Mouse (Mus musculus) midbrain, embryonic 16.5 days (tissue): ENCODE measurements at regions not wholly inside any gene's neighbourhood (a gene's known extent, or its start where the extent isn't known, plus 50 kb on each side); places are given as distances from the start of the nearest gene placed in this dataset.

ENCODE experiments used
- ATAC-seq: fragments of 200-750 bp; cut with Nextera tagmentation; 2 replicates; pipeline ENCODE4 v1.8.0; 2017; ENCODE audit warnings: moderate TSS enrichment
- H3K27ac ChIP-seq: fragments of 300-500 bp; sonication (generic); 2 replicates; pipeline ENCODE4 v1.5.1; 2014; ENCODE audit warnings: mild to moderate bottlenecking, low read length, mixed read lengths
- H3K27me3 ChIP-seq: fragments of 300-500 bp; sonication (generic); 2 replicates; pipeline ENCODE4 v1.6.1; 2014; ENCODE audit warnings: low read depth, low read length, mixed read lengths; ENCODE audit not compliant: control insufficient read depth, insufficient read depth
- H3K36me3 ChIP-seq: fragments of 300-500 bp; sonication (generic); 2 replicates; pipeline ENCODE4 v1.6.1; 2014; ENCODE audit warnings: mild to moderate bottlenecking, low read length, moderate library complexity, mixed read lengths; ENCODE audit not compliant: control insufficient read depth, insufficient read depth
- H3K4me1 ChIP-seq: fragments of 300-500 bp; sonication (generic); 2 replicates; pipeline ENCODE4 v1.6.1; 2014; ENCODE audit warnings: mild to moderate bottlenecking, low read length, mixed read lengths; ENCODE audit not compliant: control insufficient read depth, insufficient read depth
- H3K4me2 ChIP-seq: fragments of 300-500 bp; sonication (generic); 2 replicates; pipeline ENCODE4 v1.6.1; 2014; ENCODE audit warnings: mild to moderate bottlenecking, low read length, mixed read lengths
- H3K4me3 ChIP-seq: fragments of 300-500 bp; sonication (generic); 2 replicates; pipeline ENCODE4 v1.5.1; 2014; ENCODE audit warnings: low read depth, mild to moderate bottlenecking, low read length, moderate library complexity, mixed read lengths
- H3K9ac ChIP-seq: fragments of 300-500 bp; sonication (generic); 2 replicates; pipeline ENCODE4 v1.6.1; 2014; ENCODE audit warnings: low read depth, low read length, mixed read lengths
- H3K9me3 ChIP-seq: fragments of 300-500 bp; sonication (generic); replicated peaks from 2 replicates; pipeline ENCODE4 v1.6.1; 2014; ENCODE audit warnings: mild to moderate bottlenecking, low read length, mixed read lengths; ENCODE audit not compliant: control insufficient read depth, poor library complexity, severe bottlenecking
- WGBS: fragments of 180-500 bp; shearing (Covaris S2); extraction: QIAGEN DNeasy Blood & Tissue Kit; methylation state at CpG from one replicate; pipeline ENCODE4 v1.1.7; 2014; 5-methylcytosine and 5-hydroxymethylcytosine counted together

DNA sequence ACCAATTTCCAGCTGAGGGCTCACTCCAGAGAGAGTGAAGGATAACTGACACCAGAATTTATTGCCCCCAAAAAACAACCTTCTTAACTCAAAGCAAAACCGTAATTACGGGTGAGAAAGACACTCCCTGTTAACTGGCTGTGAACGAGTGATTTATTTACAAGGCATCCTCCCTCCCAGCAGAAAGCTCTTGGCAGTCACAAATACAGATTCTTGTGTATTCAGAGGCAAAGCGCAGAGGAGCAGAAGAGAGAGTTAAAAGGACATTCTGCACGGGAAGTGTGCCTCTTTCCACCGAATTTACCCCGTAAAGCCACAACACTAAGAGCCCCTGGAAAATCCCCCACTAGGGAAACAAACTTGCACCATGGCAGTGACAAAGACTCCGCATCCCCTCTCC, 312.3 kb upstream of the Jarid2 start:
- H3K36me3 ChIP-seq, result no peaks in the 10 kb centered on the region
- no peaks in the 10 kb centered on the region for H3K27me3 ChIP-seq
- H3K27ac ChIP-seq, result no peak overlapping the region
- WGBS, result 5% methylated on average over 8 of the region's 8 CpGs
- H3K9ac ChIP-seq, result no peak overlapping the region
- no peaks in the 10 kb centered on the region for H3K9me3 ChIP-seq
- H3K4me2 ChIP-seq, result no peak overlapping the region; the same call in 1 of the 2 replicates
- H3K4me3 ChIP-seq, result no peak overlapping the region
- no peak for ATAC-seq
- H3K4me1 ChIP-seq, result peaks cover 4% of the 10 kb centered on the region

DNA sequence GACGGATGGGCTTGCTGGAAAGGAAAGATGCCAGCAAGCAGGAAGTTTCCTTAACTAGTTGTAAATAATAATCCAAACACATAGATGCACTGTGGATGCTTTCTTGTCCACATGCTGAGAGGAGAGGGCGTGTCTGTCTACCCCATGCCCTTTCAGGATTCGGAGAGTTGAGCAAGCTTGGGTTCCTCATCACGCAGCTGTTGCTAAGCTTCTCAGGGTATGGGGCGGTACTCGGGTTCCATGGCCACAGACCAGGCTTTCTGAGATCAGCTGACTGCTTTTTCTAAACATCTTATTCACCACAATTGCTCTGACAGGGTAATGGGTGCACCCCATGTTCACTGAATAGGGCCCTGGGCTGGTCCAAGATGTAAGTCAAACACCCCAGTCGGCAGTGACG, 310.2 kb upstream of the Jarid2 start:
- no peak overlapping the region for H3K27ac ChIP-seq
- no peak for ATAC-seq
- no peak overlapping the region for H3K4me3 ChIP-seq
- H3K4me1 ChIP-seq, result peaks cover 4% of the 10 kb centered on the region
- H3K4me2 ChIP-seq, result no peak overlapping the region
- 75% methylated on average over 8 of the region's 8 CpGs for WGBS
- no peaks in the 10 kb centered on the region for H3K27me3 ChIP-seq
- H3K9me3 ChIP-seq, result no peaks in the 10 kb centered on the region
- no peaks in the 10 kb centered on the region for H3K36me3 ChIP-seq
- H3K9ac ChIP-seq, result no peak overlapping the region

DNA sequence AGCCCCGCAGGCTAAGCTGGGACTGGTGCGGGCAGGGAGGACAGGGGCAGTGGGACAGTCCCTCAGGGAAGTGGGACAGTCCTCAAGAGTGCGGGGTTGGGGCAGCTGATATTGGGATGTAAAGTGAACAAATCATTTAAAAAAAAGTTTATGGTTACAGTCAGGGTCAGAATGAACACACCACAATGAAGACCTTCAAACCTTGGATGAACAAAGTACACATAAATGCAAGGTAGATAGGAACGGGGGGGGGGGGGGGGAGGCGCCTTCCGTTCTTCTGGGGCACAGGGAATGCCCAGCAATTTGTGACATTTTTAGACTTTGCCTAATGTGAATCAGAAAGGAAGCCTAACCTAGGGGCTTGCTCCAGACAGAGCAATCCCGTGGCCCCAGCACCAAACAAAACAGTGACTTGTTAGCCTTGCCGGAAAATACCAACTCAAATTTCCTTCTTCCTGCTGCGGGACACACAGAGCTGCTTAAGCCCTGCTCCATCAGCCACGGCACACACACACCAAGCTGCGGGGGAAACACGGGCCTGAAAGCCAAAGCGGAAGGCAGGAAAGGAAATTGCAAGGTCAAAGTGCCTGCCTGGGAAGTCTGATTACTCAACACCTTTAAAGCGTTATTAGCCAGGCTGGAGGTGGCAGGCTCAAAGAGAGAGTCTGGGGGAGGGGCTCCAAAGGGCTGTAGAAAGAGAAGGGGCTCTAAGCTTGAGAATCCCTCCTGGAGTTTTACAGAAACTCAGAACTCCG, 309.6 kb upstream of the Jarid2 start:
- H3K4me1 ChIP-seq, result peaks cover 4% of the 10 kb centered on the region
- H3K9me3 ChIP-seq, result no peaks in the 10 kb centered on the region
- no peaks in the 10 kb centered on the region for H3K27me3 ChIP-seq
- 24% methylated on average over 13 of the region's 15 CpGs for WGBS
- H3K4me2 ChIP-seq, result peak overlapping the region; percentile 21; the same call in 1 of the 2 replicates
- H3K4me3 ChIP-seq, result no peak overlapping the region
- ATAC-seq, result no peak
- H3K36me3 ChIP-seq, result no peaks in the 10 kb centered on the region
- no peak overlapping the region for H3K27ac ChIP-seq
- no peak overlapping the region for H3K9ac ChIP-seq

GRCm38 (mm10) chr13:44420227-44420592, 309.1 kb upstream of the Jarid2 start:
- Histone ChIP-seq H3K27ac (no peak overlapping the region), H3K36me3 (no peaks in the 10 kb centered on the region), H3K27me3 (no peaks in the 10 kb centered on the region), H3K9me3 (no peaks in the 10 kb centered on the region), H3K4me3 (no peak overlapping the region), H3K9ac (no peak overlapping the region), H3K4me2 (no peak overlapping the region), H3K4me1 (peaks cover 4% of the 10 kb centered on the region)
- ATAC-seq, result no peak
- 17% methylated on average over 6 of the region's 6 CpGs for WGBS

DNA sequence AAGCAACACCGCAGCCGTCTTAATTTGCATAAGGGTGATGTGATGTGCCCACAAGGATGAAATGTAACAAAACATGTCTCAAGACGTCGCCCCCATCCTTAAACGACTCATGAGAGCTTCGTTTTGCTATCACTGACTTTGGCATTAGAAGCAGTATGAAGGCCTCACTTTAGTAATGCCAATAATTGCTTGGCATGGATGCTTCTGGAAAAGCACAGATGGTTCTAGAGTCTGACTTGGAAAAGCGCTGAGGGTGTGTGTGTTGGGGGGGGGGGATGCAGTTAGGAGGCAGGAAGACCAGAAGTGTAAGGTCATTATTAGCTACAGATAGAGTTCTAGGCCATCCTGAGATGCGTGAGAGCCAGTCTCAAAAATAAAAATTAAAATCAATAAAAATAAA, 308.3 kb upstream of the Jarid2 start:
- Histone ChIP-seq H3K4me2 (no peak overlapping the region), H3K27ac (no peak overlapping the region), H3K4me3 (no peak overlapping the region), H3K36me3 (no peaks in the 10 kb centered on the region), H3K4me1 (peaks cover 4% of the 10 kb centered on the region), H3K9ac (no peak overlapping the region), H3K9me3 (no peaks in the 10 kb centered on the region), H3K27me3 (no peaks in the 10 kb centered on the region)
- 93% methylated on average over 8 of the region's 8 CpGs for WGBS
- no peak for ATAC-seq

DNA sequence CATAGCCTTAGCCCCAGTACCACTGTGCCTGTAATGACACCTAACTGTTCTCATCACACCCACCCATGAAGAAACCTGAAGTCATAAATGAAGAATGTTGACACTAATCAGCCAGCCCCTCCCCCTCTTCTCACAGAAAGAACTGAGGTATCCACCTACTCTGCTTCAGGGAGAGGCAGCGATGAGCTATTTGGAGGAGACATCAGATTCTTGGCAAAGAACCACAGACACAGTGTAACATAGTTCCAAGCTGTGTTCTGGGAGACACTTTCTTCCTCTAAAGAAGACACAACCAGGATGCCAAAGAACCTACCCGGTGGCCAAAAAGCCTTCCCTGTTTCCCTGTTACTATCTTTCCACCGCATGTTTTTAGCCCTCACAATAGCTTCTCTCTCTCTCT, 307.8 kb upstream of the Jarid2 start:
- H3K4me3 ChIP-seq, result no peak overlapping the region
- no peak overlapping the region for H3K9ac ChIP-seq
- WGBS, result 96% methylated on average over 3 of the region's 3 CpGs
- H3K4me2 ChIP-seq, result no peak overlapping the region
- H3K27me3 ChIP-seq, result no peaks in the 10 kb centered on the region
- no peak overlapping the region for H3K27ac ChIP-seq
- H3K9me3 ChIP-seq, result no peaks in the 10 kb centered on the region
- ATAC-seq, result no peak
- H3K4me1 ChIP-seq, result peaks cover 4% of the 10 kb centered on the region
- H3K36me3 ChIP-seq, result no peaks in the 10 kb centered on the region

GRCm38 (mm10) chr13:44421922-44422321, 307.4 kb upstream of the Jarid2 start:
- Histone ChIP-seq H3K27ac (no peak overlapping the region), H3K9me3 (no peaks in the 10 kb centered on the region), H3K9ac (no peak overlapping the region), H3K36me3 (no peaks in the 10 kb centered on the region), H3K4me1 (peaks cover 4% of the 10 kb centered on the region), H3K4me3 (no peak overlapping the region), H3K4me2 (no peak overlapping the region), H3K27me3 (no peaks in the 10 kb centered on the region)
- ATAC-seq, result no peak
- 75% methylated on average over 5 of the region's 5 CpGs for WGBS

- Histone ChIP-seq H3K36me3 (no peaks in the 10 kb centered on the region), H3K9me3 (no peaks in the 10 kb centered on the region), H3K9ac (no peak overlapping the region), H3K4me2 (no peak overlapping the region), H3K27ac (no peak overlapping the region), H3K4me1 (no peaks in the 10 kb centered on the region; the same call in 1 of the 2 replicates), H3K4me3 (no peak overlapping the region), H3K27me3 (no peaks in the 10 kb centered on the region)
- ATAC-seq, result no peak
- 85% methylated on average over 8 of the region's 8 CpGs for WGBS
Measured at GRCm38 (mm10) chr13:44430492-44430891, 298.8 kb upstream of the Jarid2 start.

- Histone ChIP-seq H3K4me2 (no peak overlapping the region), H3K27ac (no peak overlapping the region), H3K4me3 (no peak overlapping the region), H3K9me3 (no peaks in the 10 kb centered on the region), H3K4me1 (no peaks in the 10 kb centered on the region), H3K27me3 (no peaks in the 10 kb centered on the region), H3K36me3 (no peaks in the 10 kb centered on the region), H3K9ac (no peak overlapping the region)
- no peak for ATAC-seq
- whole genome bisulfite sequencing, result 89% methylated on average over 1 of the region's 1 CpGs
Measured at GRCm38 (mm10) chr13:44437709-44438108, 291.6 kb upstream of the Jarid2 start.
